Mouse (Mus musculus) forebrain, embryonic 10.5 days (tissue): ENCODE data around the gene Plvap. TPM values are rescaled to one million over a fixed set of nuclear protein-coding genes. Genes with fewer than 3 reads are reported as not detected.
A peak's percentile ranks its signal among the peaks of the same experiment; 100 is the strongest.

Experiments used
- DNase-seq: peaks from one replicate; pipeline ENCODE4 v3.0.0-alpha.2; 2017; ENCODE audit warnings: low spot score; ENCODE audit errors: extremely low spot score
- H3K27ac ChIP-seq: fragments of 300-500 bp; sonication (generic); 2 replicates; pipeline ENCODE4 v1.5.1; 2016; ENCODE audit warnings: mild to moderate bottlenecking
- H3K27me3 ChIP-seq: fragments of 300-500 bp; sonication (generic); 2 replicates; pipeline ENCODE4 v1.6.1; 2016; ENCODE audit warnings: mild to moderate bottlenecking; ENCODE audit not compliant: poor library complexity, severe bottlenecking
- H3K36me3 ChIP-seq: fragments of 300-500 bp; sonication (generic); replicated peaks from 2 replicates; pipeline ENCODE4 v1.6.1; 2016; ENCODE audit warnings: mild to moderate bottlenecking, moderate library complexity
- H3K4me1 ChIP-seq: fragments of 300-500 bp; sonication (generic); 2 replicates; pipeline ENCODE4 v1.6.1; 2016
- H3K4me3 ChIP-seq: fragments of 300-500 bp; sonication (generic); 2 replicates; pipeline ENCODE4 v1.5.1; 2016; ENCODE audit warnings: mild to moderate bottlenecking, moderate library complexity
- H3K9me3 ChIP-seq: fragments of 300-500 bp; sonication (generic); 2 replicates; pipeline ENCODE4 v1.6.1; 2016; ENCODE audit warnings: mild to moderate bottlenecking, moderate library complexity
- WGBS: fragments of 180-500 bp; shearing (Covaris S2); methylation state at CpG from one replicate; pipeline ENCODE4 v1.1.7; 2016; 5-methylcytosine and 5-hydroxymethylcytosine counted together
- polyA plus RNA-seq: library from polyadenylated mRNA; unstranded; fragments of >200 nt; fragmentation: Nextera tagmentation; extraction: Ambion mirVana; gene quantifications from 2 replicates; pipeline ENCODE4 v1.2.1, GENCODE M21; 2016

Gene Plvap
- polyA plus RNA-seq, 1 experiment from 2014 or later: 43.3 TPM

DNA sequence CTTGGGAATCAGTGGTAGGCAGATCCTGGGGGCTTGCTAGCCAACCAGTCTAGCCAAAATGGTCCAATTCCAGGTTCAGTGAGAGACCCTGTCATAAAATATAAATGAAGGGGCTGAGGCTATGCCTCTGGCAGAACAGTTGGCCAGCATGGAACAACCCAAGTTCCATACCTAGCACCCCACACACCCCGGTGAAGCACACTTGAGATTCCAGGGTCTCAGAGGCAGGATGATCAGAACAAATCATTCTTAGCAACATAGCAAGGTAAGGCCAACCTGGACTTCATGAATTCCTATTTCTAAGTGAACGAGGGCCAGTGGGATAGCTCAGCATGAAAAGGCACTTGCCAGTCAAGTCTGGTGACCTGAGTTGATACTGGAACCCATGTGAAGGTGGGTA lies 44.4 kb downstream of the Plvap start:
- 97% methylated on average over 2 of the region's 2 CpGs for WGBS
- no peaks in the 10 kb centered on the region for H3K9me3 ChIP-seq
- H3K36me3 ChIP-seq: peaks cover 32% of the 10 kb centered on the region
- H3K27me3 ChIP-seq: peaks cover 3% of the 10 kb centered on the region
- no peak overlapping the region for H3K4me3 ChIP-seq
- DNase-seq: no peak
- H3K27ac ChIP-seq: no peak overlapping the region
- H3K4me1 ChIP-seq: peaks cover 51% of the 10 kb centered on the region

GRCm38 (mm10) chr8:71466198-71466597 lies 45.4 kb downstream of the Plvap start:
- DNase-seq: no peak
- 92% methylated on average over 5 of the region's 5 CpGs for WGBS
- H3K9me3 ChIP-seq: no peaks in the 10 kb centered on the region
- peaks cover 31% of the 10 kb centered on the region for H3K36me3 ChIP-seq
- H3K4me3 ChIP-seq: 0 out of 2 replicates have a peak overlapping the region, but pooled peaks have one; percentile 67
- no peak overlapping the region for H3K27ac ChIP-seq
- peaks cover 13% of the 10 kb centered on the region for H3K27me3 ChIP-seq
- peaks cover 61% of the 10 kb centered on the region for H3K4me1 ChIP-seq

DNA sequence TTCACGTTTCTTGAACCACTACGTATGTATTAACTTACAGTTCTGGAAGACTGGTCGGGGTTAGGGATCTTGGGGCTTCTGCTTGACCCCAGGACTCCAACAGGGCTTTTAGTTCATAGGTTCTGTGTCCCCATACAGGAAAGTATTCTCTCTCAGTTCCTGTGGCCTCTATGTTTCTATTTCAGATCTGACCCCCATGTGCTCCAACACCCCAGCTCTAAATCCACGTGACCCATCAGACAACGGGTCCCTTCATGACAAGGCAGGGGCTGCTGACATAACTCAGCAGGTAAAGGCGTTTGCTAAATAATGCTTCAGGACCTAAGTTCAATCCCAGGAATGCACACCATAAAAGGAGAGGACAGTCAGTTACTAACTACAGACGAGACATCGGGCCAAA lies 45.8 kb downstream of the Plvap start:
- WGBS: 87% methylated on average over 8 of the region's 8 CpGs

GRCm38 (mm10) chr8:71464513-71465500 lies 46.7 kb downstream of the Plvap start, which contains the start of gene Mrpl34:
Gene Mrpl34 (plus strand): TSS chr8:71464959.
- WGBS: 1% methylated on average over 59 of the region's 59 CpGs
- DNase-seq: peak; percentile 97
- H3K4me3 ChIP-seq: peak within 1 kb of the TSS; percentile 67
- H3K4me1 ChIP-seq: peaks cover 54% of the 10 kb centered on the region
- peak within 1 kb of the TSS; percentile 84 for H3K27ac ChIP-seq
- peaks cover 15% of the 10 kb centered on the region for H3K27me3 ChIP-seq
- no peaks in the 10 kb centered on the region for H3K9me3 ChIP-seq
- H3K36me3 ChIP-seq: peaks cover 34% of the 10 kb centered on the region

More for the DNA sequence above, 45.8 kb downstream of the Plvap start:
- H3K4me1 ChIP-seq: peaks cover 63% of the 10 kb centered on the region
- peaks cover 15% of the 10 kb centered on the region for H3K27me3 ChIP-seq
- no peak overlapping the region for H3K27ac ChIP-seq
- H3K9me3 ChIP-seq: no peaks in the 10 kb centered on the region
- H3K4me3 ChIP-seq: peak overlapping the region; percentile 67
- peaks cover 31% of the 10 kb centered on the region for H3K36me3 ChIP-seq
- DNase-seq: no peak

DNA sequence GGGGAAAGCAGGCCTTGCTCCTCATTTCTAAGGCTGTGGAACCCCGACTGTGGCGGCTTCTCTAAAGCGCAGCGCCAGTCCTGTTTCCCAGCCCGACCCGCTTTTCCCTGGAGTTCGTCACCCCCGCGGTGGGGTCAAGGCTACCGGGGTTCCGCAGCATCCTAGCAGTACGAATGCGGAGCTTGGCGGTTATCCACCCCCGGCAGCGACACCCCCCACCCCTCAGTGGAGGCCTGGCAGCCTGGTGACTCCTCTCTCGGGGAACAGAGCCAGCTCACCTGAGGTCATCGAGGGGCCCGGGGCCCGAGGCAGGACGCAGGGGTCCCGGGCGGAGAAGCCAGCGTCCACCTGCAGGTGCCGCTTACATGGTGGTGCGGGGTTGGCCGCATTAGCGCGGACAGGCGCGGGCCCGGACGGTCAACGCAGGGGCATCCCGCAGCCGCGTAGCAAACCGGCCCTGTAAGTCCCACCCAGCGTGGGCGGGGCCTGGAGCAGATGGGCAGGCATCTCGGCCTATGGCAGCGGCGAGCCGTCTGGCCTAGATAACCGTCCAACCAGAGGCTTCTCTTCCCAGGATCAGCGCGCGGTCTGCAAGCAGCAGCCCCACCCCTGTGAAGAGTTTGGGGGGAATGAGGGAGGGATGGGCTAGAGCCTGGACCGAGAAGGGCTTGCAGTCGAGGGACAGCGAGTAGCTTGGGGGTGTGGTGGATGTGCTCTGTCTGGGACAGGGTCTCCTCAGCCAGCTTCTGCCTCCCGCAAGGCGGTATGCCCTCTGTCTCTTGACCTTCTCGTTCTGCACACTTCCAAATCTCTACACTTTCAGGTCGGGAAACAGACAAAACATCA lies 48.1 kb downstream of the Plvap start, which contains the start of gene Abhd8:
TSS of gene Abhd8 (minus strand) at position 468 of the 846 bp plus-strand sequence.
- H3K9me3 ChIP-seq: no peaks in the 10 kb centered on the region
- H3K4me3 ChIP-seq: peak within 1 kb of the TSS; percentile 67
- peaks cover 46% of the 10 kb centered on the region for H3K4me1 ChIP-seq
- H3K27me3 ChIP-seq: peaks cover 15% of the 10 kb centered on the region
- DNase-seq: peak; percentile 95
- H3K36me3 ChIP-seq: peaks cover 48% of the 10 kb centered on the region
- WGBS: under 1% methylated on average over 55 of the region's 55 CpGs
- peak within 1 kb of the TSS; percentile 84 for H3K27ac ChIP-seq

- no peak for DNase-seq
- WGBS: 10% methylated on average over 16 of the region's 16 CpGs
- peaks cover 15% of the 10 kb centered on the region for H3K27me3 ChIP-seq
- peaks cover 45% of the 10 kb centered on the region for H3K4me1 ChIP-seq
- H3K9me3 ChIP-seq: no peaks in the 10 kb centered on the region
- peak overlapping the region; percentile 84 for H3K27ac ChIP-seq
- H3K4me3 ChIP-seq: peak overlapping the region; percentile 67
- H3K36me3 ChIP-seq: peaks cover 55% of the 10 kb centered on the region
Measured at GRCm38 (mm10) chr8:71462786-71463185, 48.8 kb downstream of the Plvap start.

DNA sequence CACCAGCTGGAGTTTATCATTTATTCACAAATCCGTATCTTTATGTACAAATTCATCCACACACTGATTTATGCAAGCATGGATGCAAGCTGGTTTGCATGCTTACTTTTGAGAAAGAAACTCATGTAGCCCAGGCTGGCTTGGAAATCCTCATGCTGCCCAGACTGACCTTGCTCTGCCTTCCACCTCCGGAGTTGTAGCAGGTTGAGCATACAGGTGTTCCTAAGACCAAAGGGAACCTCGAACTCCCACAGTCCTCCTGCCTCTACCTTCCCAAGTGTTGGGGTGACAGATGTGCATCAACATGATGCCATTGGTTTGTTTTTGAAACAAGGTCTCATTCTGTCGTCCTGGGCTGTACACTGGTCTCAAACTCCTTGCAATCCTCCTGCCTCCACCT lies 49.4 kb downstream of the Plvap start:
- Histone ChIP-seq H3K36me3 (peaks cover 58% of the 10 kb centered on the region), H3K4me1 (peaks cover 47% of the 10 kb centered on the region), H3K4me3 (peak overlapping the region; percentile 67), H3K27me3 (peaks cover 15% of the 10 kb centered on the region), H3K27ac (no peak overlapping the region), H3K9me3 (no peaks in the 10 kb centered on the region)
- 76% methylated on average over 4 of the region's 4 CpGs for WGBS
- no peak for DNase-seq

- Histone ChIP-seq H3K27ac (no peak overlapping the region), H3K27me3 (peaks cover 15% of the 10 kb centered on the region), H3K4me1 (peaks cover 52% of the 10 kb centered on the region), H3K9me3 (no peaks in the 10 kb centered on the region), H3K4me3 (peak overlapping the region; percentile 67; the same call in 1 of the 2 replicates), H3K36me3 (peaks cover 63% of the 10 kb centered on the region)
- no peak for DNase-seq
- WGBS: 80% methylated on average over 47 of the region's 47 CpGs
Measured at GRCm38 (mm10) chr8:71461152-71461840, 50.3 kb downstream of the Plvap start.

GRCm38 (mm10) chr8:71460716-71461115 lies 50.8 kb downstream of the Plvap start:
- no peaks in the 10 kb centered on the region for H3K9me3 ChIP-seq
- H3K27me3 ChIP-seq: peaks cover 21% of the 10 kb centered on the region
- H3K36me3 ChIP-seq: peaks cover 59% of the 10 kb centered on the region
- H3K27ac ChIP-seq: no peak overlapping the region
- H3K4me1 ChIP-seq: peaks cover 49% of the 10 kb centered on the region
- no peak for DNase-seq
- WGBS: 93% methylated on average over 6 of the region's 6 CpGs
- H3K4me3 ChIP-seq: peak overlapping the region; percentile 67; the same call in 1 of the 2 replicates

DNA sequence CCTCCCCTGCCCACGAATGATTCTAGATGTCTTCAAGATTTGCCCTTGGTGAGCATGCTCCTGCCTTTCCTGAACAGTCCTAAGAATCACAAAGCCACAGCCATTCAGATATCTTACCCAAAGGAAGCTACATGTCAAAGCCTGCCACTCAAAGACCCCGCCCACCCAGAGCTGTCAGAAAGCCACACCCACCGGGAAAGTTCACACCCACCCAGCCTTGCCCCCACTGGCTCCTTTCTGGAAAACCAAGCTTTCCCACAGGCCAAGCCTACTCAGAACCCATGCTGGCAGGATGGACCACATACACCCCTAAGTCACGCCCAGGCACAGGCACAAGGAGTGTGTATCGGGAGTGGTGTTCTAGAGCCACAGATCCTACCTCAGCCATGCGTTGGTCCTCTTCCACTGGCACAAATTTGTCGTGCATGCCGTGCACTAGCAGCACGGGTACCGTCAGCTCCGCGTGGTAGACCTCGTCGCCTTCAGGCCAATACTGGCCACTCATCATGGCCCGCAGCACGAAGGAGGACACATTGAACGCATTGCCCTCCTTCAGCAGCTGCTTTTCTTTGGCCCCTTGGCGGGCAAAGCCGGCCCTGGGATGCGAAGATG lies 53.8 kb downstream of the Plvap start:
- DNase-seq: no peak
- Histone ChIP-seq H3K27me3 (peaks cover 27% of the 10 kb centered on the region), H3K27ac (no peak overlapping the region), H3K4me3 (no peak overlapping the region), H3K4me1 (peaks cover 25% of the 10 kb centered on the region), H3K9me3 (no peaks in the 10 kb centered on the region), H3K36me3 (peaks cover 59% of the 10 kb centered on the region)
- WGBS: 85% methylated on average over 20 of the region's 20 CpGs

GRCm38 (mm10) chr8:71456906-71457305 lies 54.6 kb downstream of the Plvap start:
- H3K4me1 ChIP-seq: peaks cover 16% of the 10 kb centered on the region
- H3K27ac ChIP-seq: no peak overlapping the region
- peaks cover 21% of the 10 kb centered on the region for H3K27me3 ChIP-seq
- DNase-seq: no peak
- 42% methylated on average over 22 of the region's 22 CpGs for WGBS
- H3K36me3 ChIP-seq: peaks cover 57% of the 10 kb centered on the region
- no peak overlapping the region for H3K4me3 ChIP-seq
- no peaks in the 10 kb centered on the region for H3K9me3 ChIP-seq
